Mouse (Mus musculus) bone marrow macrophage, adult 2 months (primary cell): ENCODE measurements around the gene Radil.

ENCODE experiments used
- CTCF ChIP-seq: IDR thresholded peaks from 2 replicates; pipeline ENCODE4 v1.5.1; 2012; ENCODE audit warnings: low read depth, mild to moderate bottlenecking, low read length, moderate library complexity
- POLR2A ChIP-seq: IDR thresholded peaks from 2 replicates; pipeline ENCODE4 v1.6.1; 2012; ENCODE audit warnings: mild to moderate bottlenecking, low read depth, low read length, borderline replicate concordance

DNA sequence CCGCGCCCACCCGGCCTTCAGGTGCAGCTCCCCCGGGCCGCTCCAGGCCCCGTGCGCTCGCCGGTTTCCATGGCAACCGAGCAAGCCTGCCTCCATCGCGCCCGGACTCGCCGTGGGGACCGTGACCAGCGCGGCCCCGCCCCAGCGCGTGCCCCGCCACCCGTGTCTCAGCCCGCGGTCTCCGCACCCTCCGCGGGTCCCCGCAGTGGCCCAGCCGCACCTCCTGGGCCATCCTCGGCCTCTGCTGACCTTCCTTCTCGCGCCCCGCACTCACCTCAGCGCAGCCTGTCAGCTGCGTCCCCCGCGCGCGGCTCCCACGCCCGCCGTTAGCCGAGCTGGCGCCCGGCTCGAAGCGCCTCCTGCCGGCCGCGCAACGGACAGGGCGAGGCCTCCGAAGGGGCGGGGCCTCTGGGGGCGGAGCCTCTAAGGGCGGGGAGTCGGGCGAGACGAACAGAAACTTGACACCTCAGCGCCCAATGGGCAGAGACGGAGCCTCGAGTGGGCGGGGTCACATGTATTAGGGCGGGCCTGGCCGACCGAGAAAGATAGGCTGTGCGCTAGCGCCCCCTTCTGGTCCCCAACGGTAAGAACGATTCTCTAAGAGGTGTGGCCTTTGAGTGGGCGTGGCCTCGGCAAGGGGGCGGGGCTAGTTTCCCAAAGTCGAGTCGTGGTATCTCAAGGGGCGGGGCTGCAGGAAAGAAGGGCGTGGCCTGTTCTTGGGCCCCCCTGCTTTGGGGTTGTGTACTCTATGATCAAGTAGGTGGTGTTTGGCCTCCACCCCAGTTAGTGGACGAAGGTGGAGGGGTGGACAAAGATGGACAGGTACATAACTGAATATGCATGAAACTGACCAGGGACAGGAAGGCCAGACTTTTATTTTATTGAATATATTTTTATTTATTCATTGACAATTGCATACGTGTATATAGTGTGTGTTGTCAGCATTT lies at the start of gene Radil:
- TF ChIP-seq POLR2A (no peak), CTCF (peak; percentile 55)
